Comparison of ENCODE assay signal across 9 mouse cellular contexts in the genomic region with DNA sequence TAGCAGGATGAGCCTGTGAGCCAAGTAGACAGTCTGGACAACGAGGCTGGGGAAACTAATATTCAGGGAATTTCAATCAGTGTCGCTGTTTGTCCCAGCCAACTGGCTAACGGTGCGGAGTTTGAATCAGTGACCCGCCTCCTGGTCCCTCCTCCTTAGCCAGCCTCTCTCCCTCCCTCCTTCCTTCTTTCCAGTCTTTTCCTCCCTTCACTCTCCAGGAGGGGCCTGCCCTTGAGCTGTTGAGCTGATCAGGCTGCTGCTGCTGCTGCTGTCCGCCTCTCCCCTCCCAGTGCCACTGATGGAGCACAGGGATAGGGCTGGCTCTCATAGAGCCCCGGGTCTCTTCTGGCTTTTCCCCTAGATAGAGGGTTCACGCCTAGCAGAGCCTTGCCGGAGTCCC. TPM values are rescaled to one million over a fixed set of nuclear protein-coding genes. Genes with fewer than 3 reads are reported as not detected.
DNase-seq lines count a peak whose midpoint lies in the region; ATAC-seq and TF ChIP-seq lines count a peak whose summit lies in the region.
"Had no signal": no experiment of that assay in that cellular context is flagged by ENCODE, and none has a peak within 500 bp of the region (broad histone marks: within the 10 kb centered on the region; RNA-seq: fewer than 3 reads in every experiment).

Gene Stard8 (plus strand): TSS at position 203 of the 400 bp plus-strand sequence.

- peak; percentile 3 for DNase-seq in 3134 (ENCODE audit: extremely low read depth, insufficient read length, low spot score)
- no peak for DNase-seq in Patski (ENCODE audit: low read depth, low spot score)
- peak; percentile 51 to 52 for DNase-seq in heart, adult 2 months
- DNase-seq in left cerebral cortex, postnatal 36 days (ENCODE audit: low spot score in 2 of 2) = no peak
- DNase-seq in cerebellum, adult 9-11 months = no peak
- DNase-seq in right cerebral cortex, postnatal 4 days = no peak
- no peak for DNase-seq in layer of hippocampus, postnatal 25 days (ENCODE audit: extremely low spot score in 1 of 2, low spot score in 1 of 2)
- DNase-seq: liver, postnatal 0 days had no signal

- H3K27me3 ChIP-seq in Patski = peaks cover 21% of the 10 kb centered on the region
- H3K27me3 ChIP-seq in heart, adult 2 months (ENCODE audit: control insufficient read depth, insufficient read depth, low read length) = no peaks in the 10 kb centered on the region
- peaks cover 33% of the 10 kb centered on the region; the same call in 1 of the 2 replicates for H3K27me3 ChIP-seq in forebrain, embryonic 12.5 days

- no peak for TF ChIP-seq CTCF in Patski (IDR thresholded peaks at IDR 0.05)
- TF ChIP-seq CTCF in heart, adult 2 months (IDR thresholded peaks at IDR 0.05) = no peak

- no peaks in the 10 kb centered on the region for H3K36me3 ChIP-seq in heart, adult 2 months (ENCODE audit: control insufficient read depth, insufficient read depth, low read length)
- H3K36me3 ChIP-seq in forebrain, embryonic 12.5 days (replicated peaks) = no peaks in the 10 kb centered on the region

- no peak for ATAC-seq in Patski
- ATAC-seq in forebrain, embryonic 12.5 days (ENCODE audit: low FRiP score) = no peak
- ATAC-seq: liver, postnatal 0 days had no signal

- H3K9me3 ChIP-seq in forebrain, embryonic 12.5 days = no peaks in the 10 kb centered on the region

- intact Hi-C loops in heart, adult 2 months (cut with DNase I) = no loop called here
- intact Hi-C loops in left cerebral cortex, postnatal 36 days (cut with DNase I) = no loop called here

- H3K27ac ChIP-seq in heart, adult 2 months = peak within 1 kb of the TSS; percentile 45; the same call in 1 of the 2 replicates
- no peak within 1 kb of the TSS for H3K27ac ChIP-seq in forebrain, embryonic 12.5 days

- peaks cover 7% of the 10 kb centered on the region for H3K4me1 ChIP-seq in heart, adult 2 months (ENCODE audit: control insufficient read depth, insufficient read depth, low read length)
- no peaks in the 10 kb centered on the region for H3K4me1 ChIP-seq in forebrain, embryonic 12.5 days

- no peaks in the 10 kb centered on the region for H3K79me2 ChIP-seq in heart, adult 2 months (replicated peaks; ENCODE audit: control insufficient read depth, insufficient read depth, low read length)

- peak within 1 kb of the TSS; percentile 18; the same call in 1 of the 2 replicates for H3K4me3 ChIP-seq in heart, adult 2 months
- no peak within 1 kb of the TSS for H3K4me3 ChIP-seq in forebrain, embryonic 12.5 days (replicated peaks)

- no peak for TF ChIP-seq EP300 in heart, adult 2 months (IDR thresholded peaks at IDR 0.05; ENCODE audit: insufficient read depth, low read depth, low read length)

- TF ChIP-seq POLR2A in heart, adult 2 months (IDR thresholded peaks at IDR 0.05; ENCODE audit: insufficient read depth, low read depth, low read length) = peak; percentile 69

- CTCF ChIA-PET in Patski (lab: Charles Lee) = interaction anchor here (2.6 kb wide), 1 partner anchor 13 kb away, joined by 11 read pairs; no protein-coding TSS in a partner anchor

- 54% methylated on average over 9 of the region's 9 CpGs for WGBS in heart, adult 2 months
- 62% methylated on average over 9 of the region's 9 CpGs for WGBS in forebrain, embryonic 12.5 days

- in situ Hi-C loops in Patski (cut with MboI; ENCODE audit: low pct_unique_long_range_greater_than_20kb) = no loop called here

- H3K9ac ChIP-seq in heart, adult 2 months (ENCODE audit: low read depth, low read length) = peak within 1 kb of the TSS; percentile 36; the same call in 1 of the 2 replicates
- H3K9ac ChIP-seq in forebrain, embryonic 12.5 days = no peak within 1 kb of the TSS
- H3K9ac ChIP-seq: liver, postnatal 0 days had no signal

- POLR2A ChIA-PET in Patski (lab: Charles Lee) = no interaction called here

- no peak within 1 kb of the TSS for H3K4me2 ChIP-seq in forebrain, embryonic 12.5 days

RNA-seq across cellular contexts. Expression of gene Stard8, which starts in this region (rescaled TPM):
- polyA plus RNA-seq in Patski (2021) = 25.8 TPM
- 10 to 100 TPM; 29.2 to 32.3 TPM for total RNA-seq in heart, adult 2 months (2021)
- polyA plus RNA-seq in heart, adult 2 months (2012; rRNA removed) = 36.2 and 50.3 TPM in 2 replicates
- 10 to 100 TPM; 37.8 to 44.9 TPM for total RNA-seq in left cerebral cortex, postnatal 36 days (2021)
- total RNA-seq in layer of hippocampus, postnatal 25 days (2021) = 1 to 10 TPM; 5.5 to 8.5 TPM
- polyA plus RNA-seq in forebrain, embryonic 12.5 days (2016; fragmentation: Nextera tagmentation; extraction: Ambion mirVana) = 6.2 and 6.9 TPM in 2 replicates

Comparison
In these comparisons a context has a peak if more than half of its experiments do, and no peak if none do; other contexts are left out.
1. DNase-seq: peak in 3134 (single experiment) and heart, adult 2 months (2 of 2); none in Patski (single experiment), left cerebral cortex, postnatal 36 days (0 of 2), cerebellum, adult 9-11 months (single experiment), right cerebral cortex, postnatal 4 days (single experiment) and layer of hippocampus, postnatal 25 days (0 of 2).